Mouse (Mus musculus) CH12.LX (cell line): ENCODE measurements at regions not wholly inside any gene's neighbourhood (a gene's known extent, or its start where the extent isn't known, plus 50 kb on each side); places are given as distances from the start of the nearest gene placed in this dataset.

Experiments used
- DNase-seq: peaks from one replicate; pipeline ENCODE4 v3.0.0-alpha.2; 2013; ENCODE audit errors: extremely low read depth
- H3K27ac ChIP-seq: 2 replicates; pipeline ENCODE4 v1.5.1; 2012; ENCODE audit warnings: low read depth, mild to moderate bottlenecking, control low read depth, moderate library complexity; ENCODE audit not compliant: insufficient read depth
- H3K27me3 ChIP-seq: replicated peaks from 2 replicates; pipeline ENCODE3; 2012; ENCODE audit warnings: inconsistent platforms
- H3K36me3 ChIP-seq, 2 experiments: replicated peaks in 1 of 2; 2 replicates each; pipeline versions ENCODE3 to v1.6.1; 2012; ENCODE audit warnings: inconsistent platforms in 1 of 2, low read length in 1 of 2, mild to moderate bottlenecking in 1 of 2, mixed read lengths in 1 of 2, moderate library complexity in 1 of 2; ENCODE audit not compliant: control insufficient read depth in 1 of 2, insufficient read depth in 1 of 2
- H3K4me1 ChIP-seq, 2 experiments: 2 replicates each; pipeline ENCODE4 v1.6.1; 2012; ENCODE audit warnings: inconsistent platforms in 1 of 2, moderate library complexity in 1 of 2; ENCODE audit not compliant: insufficient read depth in 2 of 2, control insufficient read depth in 1 of 2
- H3K4me2 ChIP-seq: 2 replicates; pipeline ENCODE4 v1.6.1; 2012; ENCODE audit warnings: low read depth, mild to moderate bottlenecking, control low read depth; ENCODE audit not compliant: poor library complexity, insufficient read depth, severe bottlenecking
- H3K4me3 ChIP-seq, 3 experiments: fragments of 150-350 bp in 1 of 3; sonication (generic) in 1 of 3; replicated peaks in 1 of 3; 2 replicates each; pipeline versions ENCODE3 to v1.5.1; 2011 to 2012; ENCODE audit warnings: low read depth in 2 of 3, low read length in 2 of 3, mild to moderate bottlenecking in 2 of 3, moderate library complexity in 2 of 3, control low read depth in 1 of 3, improper control_type of control experiment in 1 of 3, inconsistent platforms in 1 of 3, mixed read lengths in 1 of 3; ENCODE audit not compliant: poor library complexity in 1 of 3
- H3K79me2 ChIP-seq: replicated peaks from 2 replicates; pipeline ENCODE4 v1.6.1; 2012; ENCODE audit warnings: mild to moderate bottlenecking, moderate library complexity; ENCODE audit not compliant: control insufficient read depth, poor library complexity, insufficient read depth, severe bottlenecking; ENCODE audit errors: extremely low read depth
- H3K9ac ChIP-seq: 2 replicates; pipeline ENCODE4 v1.6.1; 2012; ENCODE audit warnings: low read depth, mild to moderate bottlenecking, control low read depth, moderate library complexity; ENCODE audit not compliant: insufficient read depth
- H3K9me3 ChIP-seq: replicated peaks from 2 replicates; pipeline ENCODE3; 2012; ENCODE audit warnings: low read length, inconsistent platforms, mixed read lengths
- CHD1 ChIP-seq: IDR thresholded peaks from 2 replicates; pipeline ENCODE4 v1.6.1; 2012; ENCODE audit warnings: low read depth, low read length, improper control_type of control experiment, inconsistent platforms
- E2F4 ChIP-seq: IDR thresholded peaks from 2 replicates; pipeline ENCODE4 v1.6.1; 2011; ENCODE audit warnings: low read depth, low read length, improper control_type of control experiment; ENCODE audit not compliant: insufficient replicate concordance
- ETS1 ChIP-seq: conservative IDR thresholded peaks from 2 replicates; pipeline ENCODE4 v1.6.1; 2012; ENCODE audit warnings: low read depth, mild to moderate bottlenecking, inconsistent platforms, low read length, improper control_type of control experiment, moderate library complexity
- KAT2A ChIP-seq: IDR thresholded peaks from 2 replicates; pipeline ENCODE4 v1.6.1; 2012; ENCODE audit warnings: low read length, improper control_type of control experiment, inconsistent platforms; ENCODE audit not compliant: insufficient replicate concordance
- MEF2A ChIP-seq: IDR thresholded peaks from 2 replicates; pipeline ENCODE4 v1.6.1; 2014; ENCODE audit warnings: low read depth, mild to moderate bottlenecking, inconsistent platforms, low read length, improper control_type of control experiment, borderline replicate concordance
- MXI1 ChIP-seq: IDR thresholded peaks from 2 replicates; pipeline ENCODE4 v1.6.1; 2011; ENCODE audit warnings: mild to moderate bottlenecking, low read depth, low read length, improper control_type of control experiment
- MYC ChIP-seq: IDR thresholded peaks from 2 replicates; pipeline ENCODE4 v1.6.1; 2011; ENCODE audit warnings: low read depth, mild to moderate bottlenecking, improper control_type of control experiment, low read length
- NRF1 ChIP-seq: IDR thresholded peaks from 2 replicates; pipeline ENCODE4 v1.6.1; 2014; ENCODE audit warnings: low read depth, mild to moderate bottlenecking, inconsistent platforms, low read length, improper control_type of control experiment, moderate library complexity
- POLR2A ChIP-seq: IDR thresholded peaks from 2 replicates; pipeline ENCODE4 v1.6.1; 2011; ENCODE audit warnings: low read depth, mild to moderate bottlenecking, improper control_type of control experiment, low read length
- POLR2AphosphoS2 ChIP-seq: IDR thresholded peaks from 2 replicates; pipeline ENCODE4 v1.6.1; 2011; ENCODE audit warnings: low read depth, low read length, improper control_type of control experiment
- SIN3A ChIP-seq: IDR thresholded peaks from 2 replicates; pipeline ENCODE4 v1.6.1; 2012; ENCODE audit warnings: low read length, improper control_type of control experiment, inconsistent platforms
- TBP ChIP-seq: conservative IDR thresholded peaks from 2 replicates; pipeline ENCODE4 v1.6.1; 2011; ENCODE audit warnings: low read depth, low read length, improper control_type of control experiment
- USF2 ChIP-seq: conservative IDR thresholded peaks from 2 replicates; pipeline ENCODE4 v1.6.1; 2011; ENCODE audit warnings: low read depth, low read length, improper control_type of control experiment
- ZKSCAN1 ChIP-seq: IDR thresholded peaks from 2 replicates; pipeline ENCODE4 v1.6.1; 2012; ENCODE audit warnings: low read depth, inconsistent platforms, low read length, improper control_type of control experiment, borderline replicate concordance
- dilution Hi-C: fragments of 300-500 bp; cut with MboI; formaldehyde crosslinking; loops from 2 replicates; pipeline ENCODE4 v1.14.3; 2020; ENCODE audit warnings: low sequenced_read_pairs; ENCODE audit not compliant: extremely low pct_unique_long_range_greater_than_20kb, extremely low pct_ligation_motif_present
- in situ Hi-C: fragments of 300-500 bp; cut with MboI; formaldehyde crosslinking; loops from 3 replicates; pipeline ENCODE4 v1.14.3; 2019; ENCODE audit warnings: low sequenced_read_pairs, low pct_ligation_motif_present, low pct_unique_long_range_greater_than_20kb, mixed read lengths

- 0 out of 2 replicates have a peak, but pooled peaks have one; percentile 60 for TF ChIP-seq CHD1
Measured at GRCm38 (mm10) chr7:114356381-114356780, 58.7 kb upstream of the Pde3b start (continued).

- TF ChIP-seq ZKSCAN1 (no peak), MYC (no peak), ETS1 (no peak), CHD1 (no peak), KAT2A (no peak), SIN3A (no peak), MXI1 (no peak), NRF1 (no peak), MEF2A (no peak), E2F4 (no peak)
- Histone ChIP-seq H3K27me3 (no peaks in the 10 kb centered on the region), H3K9me3 (no peaks in the 10 kb centered on the region), H3K9ac (no peak overlapping the region), H3K36me3 (no peaks in the 10 kb centered on the region), H3K27ac (no peak overlapping the region), H3K79me2 (no peaks in the 10 kb centered on the region), H3K4me2 (no peak overlapping the region), H3K4me3 (no peak overlapping the region), H3K4me1 (peaks cover 6 to 34% of the 10 kb centered on the region in 2 experiments; a peak in 3 of 4 replicates)
- dilution Hi-C loops (no loop called here), in situ Hi-C loops (no loop called here)
- DNase-seq: no peak
Measured at GRCm38 (mm10) chr7:114362166-114362565, 52.9 kb upstream of the Pde3b start.

GRCm38 (mm10) chr7:114364041-114364440 lies 51.0 kb upstream of the Pde3b start:
- Histone ChIP-seq H3K9me3 (no peaks in the 10 kb centered on the region), H3K79me2 (no peaks in the 10 kb centered on the region), H3K4me3 (no peak overlapping the region), H3K27me3 (no peaks in the 10 kb centered on the region), H3K4me2 (no peak overlapping the region), H3K4me1 (peaks cover 4 to 17% of the 10 kb centered on the region in 2 experiments; a peak in 3 of 4 replicates), H3K9ac (no peak overlapping the region), H3K27ac (no peak overlapping the region), H3K36me3 (no peaks in the 10 kb centered on the region)
- in situ Hi-C loops (no loop called here), dilution Hi-C loops (no loop called here)
- TF ChIP-seq TBP (no peak), NRF1 (no peak), ZKSCAN1 (no peak), CHD1 (no peak), USF2 (no peak), ETS1 (no peak), POLR2A (no peak), POLR2AphosphoS2 (no peak)
- DNase-seq: no peak
